Mouse (Mus musculus): ENCODE results near the gene Tomm20. TPM values are rescaled to one million over a fixed set of nuclear protein-coding genes. Genes with fewer than 3 reads are reported as not detected.

The Tomm20 gene
- polyA plus RNA-seq, 1 experiment from 2014 or later = 372 TPM

DNA sequence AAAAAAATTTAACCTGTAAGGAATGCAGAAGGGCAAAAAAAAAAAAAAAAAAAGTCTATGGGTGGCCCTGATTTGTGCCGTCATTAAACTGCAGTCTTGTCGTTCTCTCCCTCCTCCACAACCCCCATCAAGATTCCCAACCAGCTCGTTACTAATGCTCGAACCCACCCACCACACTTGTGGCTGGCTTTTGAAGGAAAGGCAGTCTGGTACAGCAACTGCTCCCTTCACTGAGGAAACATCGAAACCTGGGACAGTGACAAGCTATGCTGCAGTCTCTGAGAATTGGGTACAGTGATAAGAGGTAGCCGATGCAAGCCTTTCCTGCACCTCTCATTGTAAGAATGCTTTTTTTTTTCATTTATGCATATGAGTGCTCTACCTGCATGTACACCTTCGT, 800 bp upstream of the Tomm20 start:
- Histone ChIP-seq H3K27me3 (replicated peaks; ENCODE audit: control insufficient read depth, insufficient read depth, low read length) (no peaks in the 10 kb centered on the region), H3K36me3 (ENCODE audit: control insufficient read depth, insufficient read depth, low read length) (peaks cover 6% of the 10 kb centered on the region; the same call in 1 of the 2 replicates), H3K9me3 (ENCODE audit: control insufficient read depth, low read length) (no peaks in the 10 kb centered on the region), H3K27ac (ENCODE audit: low read depth, low read length) (peak overlapping the region; percentile 58; the same call in 1 of the 2 replicates), H3K4me2 (peak overlapping the region; percentile 66; the same call in 1 of the 2 replicates), H3K4me1 (replicated peaks; ENCODE audit: control insufficient read depth, insufficient read depth, low read length) (peaks cover 14% of the 10 kb centered on the region), H3K4me3 (ENCODE audit: low read depth, low read length) (no peak overlapping the region), H3K9ac (ENCODE audit: low read depth, low read length) (no peak overlapping the region)
- DNase-seq (ENCODE audit: low spot score) (no peak), ATAC-seq (replicated peaks; ENCODE audit: low FRiP score) (no peak)
- 79% methylated on average over 7 of the region's 7 CpGs for WGBS

DNA sequence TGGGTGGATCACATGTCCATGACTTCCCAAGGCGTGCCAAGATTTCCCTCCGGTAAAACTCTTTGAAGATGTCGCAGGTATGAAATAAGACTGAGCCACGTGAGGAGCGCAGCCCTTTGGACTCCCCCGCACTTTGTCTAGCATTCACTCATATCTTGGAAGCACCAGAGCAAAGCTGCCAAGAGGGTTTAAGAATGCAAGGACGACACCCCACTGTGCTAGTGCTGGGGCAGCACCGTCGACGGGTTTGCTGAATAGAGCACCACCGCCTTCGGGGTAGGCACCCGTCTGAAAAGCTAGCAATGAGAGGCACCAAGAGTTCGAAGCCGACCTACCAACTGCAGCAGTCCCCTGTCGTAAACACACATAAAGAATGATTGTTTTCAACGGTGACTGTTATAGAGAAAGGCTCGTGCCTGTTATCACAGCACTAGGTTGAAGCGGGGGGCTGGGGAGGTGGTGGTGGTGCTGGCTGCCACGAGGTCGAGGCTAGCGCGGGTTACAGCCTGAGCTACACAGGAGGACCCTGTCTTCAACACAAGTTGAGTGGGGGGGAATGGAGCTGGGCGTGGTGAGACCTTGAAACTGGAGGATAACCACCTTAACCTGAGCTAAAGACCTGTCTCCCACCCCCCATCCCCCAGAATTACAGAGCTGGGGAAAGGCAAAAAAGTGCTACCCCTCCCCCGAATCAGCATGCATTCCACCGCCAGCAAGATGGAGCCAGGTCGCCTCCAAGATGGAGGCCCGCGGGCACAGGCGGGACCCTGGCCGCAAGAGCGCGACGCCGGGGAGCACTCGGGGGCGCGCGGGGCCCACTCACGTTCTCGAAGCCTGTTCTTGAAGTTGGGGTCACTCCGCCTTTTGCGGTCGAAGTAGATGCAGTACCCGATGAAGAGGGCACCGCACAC, 608 bp downstream of the Tomm20 start:
- under 1% methylated on average over 46 of the region's 46 CpGs for WGBS
- peak; percentile 55 for ATAC-seq (replicated peaks; ENCODE audit: low FRiP score)
- peak overlapping the region; percentile 94 for H3K4me2 ChIP-seq

DNA sequence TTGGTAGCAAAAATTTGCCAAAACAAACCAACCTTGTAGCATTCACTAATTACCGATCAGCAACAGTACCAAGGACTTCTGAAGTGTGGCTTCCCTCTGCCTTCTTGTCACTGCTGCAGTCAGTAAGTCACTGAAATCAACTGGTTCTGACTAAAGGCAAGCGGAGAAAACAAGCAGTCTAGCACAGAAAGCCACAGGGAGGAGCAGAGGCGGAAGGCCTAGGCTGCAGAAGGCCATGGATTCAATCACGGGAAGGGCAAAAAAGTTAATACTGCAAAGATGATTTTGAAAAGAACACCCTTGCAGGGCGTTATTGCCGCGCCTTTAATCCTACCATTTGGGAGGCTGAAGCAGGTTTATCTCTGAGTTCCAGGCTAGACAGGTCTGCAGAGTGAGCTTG, 2.1 kb downstream of the Tomm20 start:
- H3K27ac ChIP-seq (ENCODE audit: low read depth, low read length) = no peak overlapping the region
- H3K27me3 ChIP-seq (replicated peaks; ENCODE audit: control insufficient read depth, insufficient read depth, low read length) = no peaks in the 10 kb centered on the region
- peak overlapping the region; percentile 94 for H3K4me2 ChIP-seq
- peaks cover 9% of the 10 kb centered on the region; the same call in 1 of the 2 replicates for H3K36me3 ChIP-seq (ENCODE audit: control insufficient read depth, insufficient read depth, low read length)
- H3K9me3 ChIP-seq (ENCODE audit: control insufficient read depth, low read length) = no peaks in the 10 kb centered on the region
- no peak for ATAC-seq (replicated peaks; ENCODE audit: low FRiP score)
- peaks cover 14% of the 10 kb centered on the region for H3K4me1 ChIP-seq (replicated peaks; ENCODE audit: control insufficient read depth, insufficient read depth, low read length)
- peak overlapping the region; percentile 97 for H3K4me3 ChIP-seq (ENCODE audit: low read depth, low read length)
- peak overlapping the region; percentile 96; the same call in 1 of the 2 replicates for H3K9ac ChIP-seq (ENCODE audit: low read depth, low read length)
- 58% methylated on average over 7 of the region's 7 CpGs for whole genome bisulfite sequencing
- DNase-seq (ENCODE audit: low spot score) = no peak

More for the DNA sequence above, 608 bp downstream of the Tomm20 start:
- peak overlapping the region; percentile 78 for H3K27ac ChIP-seq (ENCODE audit: low read depth, low read length)
- peak overlapping the region; percentile 97 for H3K4me3 ChIP-seq (ENCODE audit: low read depth, low read length)
- H3K27me3 ChIP-seq (replicated peaks; ENCODE audit: control insufficient read depth, insufficient read depth, low read length) = no peaks in the 10 kb centered on the region
- no peaks in the 10 kb centered on the region for H3K9me3 ChIP-seq (ENCODE audit: control insufficient read depth, low read length)
- H3K9ac ChIP-seq (ENCODE audit: low read depth, low read length) = peak overlapping the region; percentile 96
- H3K4me1 ChIP-seq (replicated peaks; ENCODE audit: control insufficient read depth, insufficient read depth, low read length) = peaks cover 14% of the 10 kb centered on the region
- DNase-seq (ENCODE audit: low spot score) = peak; percentile 70
- H3K36me3 ChIP-seq (ENCODE audit: control insufficient read depth, insufficient read depth, low read length) = peaks cover 2% of the 10 kb centered on the region; the same call in 1 of the 2 replicates

DNA sequence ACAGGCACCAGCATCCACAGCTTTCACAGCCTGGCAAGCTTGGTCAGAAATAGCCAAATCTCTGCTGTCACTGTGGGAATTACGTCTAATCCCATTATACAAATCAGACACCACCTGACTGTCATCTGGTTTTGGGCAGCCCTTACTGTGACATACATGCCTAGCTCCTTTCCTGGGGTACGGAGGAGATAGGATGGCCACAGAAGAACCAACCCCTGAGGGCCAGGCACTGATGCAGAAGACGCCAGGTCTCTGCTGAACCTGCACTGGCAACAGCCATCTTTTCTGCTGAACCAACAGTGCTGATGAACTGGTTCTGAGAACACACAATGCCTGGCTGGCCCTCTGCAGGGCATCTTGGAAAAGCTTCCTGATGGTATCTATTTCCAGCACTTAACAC, 8.3 kb downstream of the Tomm20 start:
- H3K4me2 ChIP-seq = no peak overlapping the region
- H3K9ac ChIP-seq (ENCODE audit: low read depth, low read length) = no peak overlapping the region
- WGBS = 86% methylated on average over 3 of the region's 3 CpGs
- peaks cover 2% of the 10 kb centered on the region for H3K4me1 ChIP-seq (replicated peaks; ENCODE audit: control insufficient read depth, insufficient read depth, low read length)
- H3K36me3 ChIP-seq (ENCODE audit: control insufficient read depth, insufficient read depth, low read length) = peaks cover 42% of the 10 kb centered on the region
- H3K9me3 ChIP-seq (ENCODE audit: control insufficient read depth, low read length) = no peaks in the 10 kb centered on the region
- H3K27ac ChIP-seq (ENCODE audit: low read depth, low read length) = no peak overlapping the region
- H3K27me3 ChIP-seq (replicated peaks; ENCODE audit: control insufficient read depth, insufficient read depth, low read length) = no peaks in the 10 kb centered on the region
- no peak overlapping the region for H3K4me3 ChIP-seq (ENCODE audit: low read depth, low read length)
- DNase-seq (ENCODE audit: low spot score) (no peak), ATAC-seq (replicated peaks; ENCODE audit: low FRiP score) (no peak)

DNA sequence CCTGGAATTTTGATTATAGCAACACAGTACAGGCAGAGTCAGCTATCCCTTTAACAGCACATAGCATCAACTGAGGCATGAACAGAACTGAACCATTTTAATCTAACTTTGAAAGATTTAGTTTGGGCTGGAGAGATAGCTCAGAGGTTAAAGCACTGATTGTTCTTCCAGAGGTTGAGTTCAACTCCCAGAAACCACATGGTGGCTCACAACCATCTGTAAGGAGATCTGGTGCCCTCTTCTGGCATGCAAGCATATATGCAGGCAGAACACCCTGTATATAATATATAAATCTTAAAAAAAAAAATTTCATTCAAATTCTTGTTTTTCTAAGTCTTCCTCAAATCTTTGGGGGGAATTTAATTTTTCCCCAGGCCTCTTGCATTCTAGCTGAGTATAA, 9.7 kb downstream of the Tomm20 start:
- Histone ChIP-seq H3K27ac (ENCODE audit: low read depth, low read length) (no peak overlapping the region), H3K36me3 (ENCODE audit: control insufficient read depth, insufficient read depth, low read length) (peaks cover 53% of the 10 kb centered on the region), H3K4me2 (no peak overlapping the region), H3K4me1 (replicated peaks; ENCODE audit: control insufficient read depth, insufficient read depth, low read length) (peaks cover 2% of the 10 kb centered on the region), H3K4me3 (ENCODE audit: low read depth, low read length) (no peak overlapping the region), H3K9ac (ENCODE audit: low read depth, low read length) (no peak overlapping the region), H3K9me3 (ENCODE audit: control insufficient read depth, low read length) (no peaks in the 10 kb centered on the region), H3K27me3 (replicated peaks; ENCODE audit: control insufficient read depth, insufficient read depth, low read length) (no peaks in the 10 kb centered on the region)
- no peak for DNase-seq (ENCODE audit: low spot score)
- ATAC-seq (replicated peaks; ENCODE audit: low FRiP score) = no peak

DNA sequence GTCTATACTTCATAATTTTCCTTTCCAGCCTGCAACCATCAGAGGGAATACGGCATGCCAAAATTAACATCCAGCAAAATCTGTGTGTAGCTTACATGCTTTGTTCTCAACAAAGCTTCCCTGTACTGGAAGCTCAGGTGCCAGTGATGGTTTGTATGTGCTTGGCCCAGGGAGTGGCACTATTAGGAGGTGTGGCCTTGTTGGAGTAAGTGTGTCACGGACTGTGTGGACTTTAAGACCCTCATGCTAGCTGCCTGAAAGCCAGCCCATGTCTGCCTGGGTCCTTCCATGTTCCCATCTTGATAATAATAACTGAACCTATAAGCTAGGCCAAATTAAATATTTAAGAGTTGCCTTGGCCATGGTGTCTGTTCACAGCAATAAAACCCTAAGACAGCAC, 10.3 kb downstream of the Tomm20 start:
- peaks cover 54% of the 10 kb centered on the region for H3K36me3 ChIP-seq (ENCODE audit: control insufficient read depth, insufficient read depth, low read length)
- 93% methylated on average over 2 of the region's 2 CpGs for WGBS

DNA sequence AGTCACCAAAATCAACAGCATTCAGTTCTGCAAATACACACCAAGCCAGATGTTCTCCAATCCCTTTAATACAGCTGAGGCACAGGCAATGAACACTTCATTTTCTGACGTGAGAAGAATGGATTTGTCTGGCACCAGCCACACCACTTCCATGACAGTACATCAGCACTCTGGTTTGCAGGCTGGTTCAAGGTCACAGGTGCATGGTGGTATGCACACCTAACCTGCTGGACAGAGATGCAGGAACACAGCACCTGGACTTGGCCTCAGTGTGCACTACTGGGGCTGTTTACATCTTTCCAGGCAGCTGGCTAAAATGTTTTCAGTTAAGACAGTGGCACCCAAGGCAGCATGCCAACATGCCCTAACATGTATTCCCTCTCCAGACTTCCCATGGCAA, 13.0 kb downstream of the Tomm20 start:
- no peaks in the 10 kb centered on the region for H3K27me3 ChIP-seq (replicated peaks; ENCODE audit: control insufficient read depth, insufficient read depth, low read length)
- H3K4me2 ChIP-seq = no peak overlapping the region
- H3K36me3 ChIP-seq (ENCODE audit: control insufficient read depth, insufficient read depth, low read length) = peaks cover 44% of the 10 kb centered on the region
- no peaks in the 10 kb centered on the region for H3K9me3 ChIP-seq (ENCODE audit: control insufficient read depth, low read length)
- no peak overlapping the region for H3K9ac ChIP-seq (ENCODE audit: low read depth, low read length)
- peak overlapping the region; percentile 58; the same call in 1 of the 2 replicates for H3K27ac ChIP-seq (ENCODE audit: low read depth, low read length)
- DNase-seq (ENCODE audit: low spot score) (no peak), ATAC-seq (replicated peaks; ENCODE audit: low FRiP score) (no peak)
- H3K4me1 ChIP-seq (replicated peaks; ENCODE audit: control insufficient read depth, insufficient read depth, low read length) = peaks cover 2% of the 10 kb centered on the region
- 78% methylated on average over 1 of the region's 1 CpGs for WGBS
- H3K4me3 ChIP-seq (ENCODE audit: low read depth, low read length) = no peak overlapping the region

More for the DNA sequence above, 10.3 kb downstream of the Tomm20 start:
- H3K9me3 ChIP-seq (ENCODE audit: control insufficient read depth, low read length) = no peaks in the 10 kb centered on the region
- ATAC-seq (replicated peaks; ENCODE audit: low FRiP score) (no peak), DNase-seq (ENCODE audit: low spot score) (no peak)
- no peaks in the 10 kb centered on the region for H3K27me3 ChIP-seq (replicated peaks; ENCODE audit: control insufficient read depth, insufficient read depth, low read length)
- peaks cover 2% of the 10 kb centered on the region for H3K4me1 ChIP-seq (replicated peaks; ENCODE audit: control insufficient read depth, insufficient read depth, low read length)
- no peak overlapping the region for H3K9ac ChIP-seq (ENCODE audit: low read depth, low read length)
- no peak overlapping the region for H3K4me3 ChIP-seq (ENCODE audit: low read depth, low read length)
- no peak overlapping the region for H3K27ac ChIP-seq (ENCODE audit: low read depth, low read length)
- H3K4me2 ChIP-seq = no peak overlapping the region

DNA sequence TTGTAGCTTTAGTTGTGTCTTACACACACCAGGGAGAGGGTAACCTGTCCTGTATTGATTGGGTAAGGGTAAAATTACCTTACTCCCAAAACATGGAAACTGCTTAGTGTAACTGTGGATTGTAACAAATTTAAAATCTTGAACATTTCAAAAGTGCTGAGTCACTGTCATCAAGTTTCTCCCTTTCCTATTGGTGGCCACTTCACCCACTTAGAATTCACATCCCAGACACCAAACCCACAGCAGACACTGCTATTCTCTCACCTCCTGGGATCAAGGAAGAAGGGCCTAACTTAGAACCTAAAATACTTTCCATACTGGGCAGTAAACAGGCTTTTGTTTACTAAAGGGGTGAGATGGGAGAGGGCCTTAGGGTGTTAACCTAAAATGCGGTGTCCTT, 13.4 kb downstream of the Tomm20 start:
- H3K27ac ChIP-seq (ENCODE audit: low read depth, low read length) = peak overlapping the region; percentile 58; the same call in 1 of the 2 replicates
- H3K36me3 ChIP-seq (ENCODE audit: control insufficient read depth, insufficient read depth, low read length) = peaks cover 41% of the 10 kb centered on the region

More for the DNA sequence above, 13.4 kb downstream of the Tomm20 start:
- no peak for ATAC-seq (replicated peaks; ENCODE audit: low FRiP score)
- no peak overlapping the region for H3K9ac ChIP-seq (ENCODE audit: low read depth, low read length)
- H3K4me2 ChIP-seq = no peak overlapping the region
- H3K4me1 ChIP-seq (replicated peaks; ENCODE audit: control insufficient read depth, insufficient read depth, low read length) = peaks cover 2% of the 10 kb centered on the region
- WGBS = 85% methylated on average over 1 of the region's 1 CpGs
- DNase-seq (ENCODE audit: low spot score) = no peak
- no peaks in the 10 kb centered on the region for H3K27me3 ChIP-seq (replicated peaks; ENCODE audit: control insufficient read depth, insufficient read depth, low read length)
- H3K4me3 ChIP-seq (ENCODE audit: low read depth, low read length) = no peak overlapping the region
- no peaks in the 10 kb centered on the region for H3K9me3 ChIP-seq (ENCODE audit: control insufficient read depth, low read length)
